Mouse (Mus musculus) stomach, postnatal 0 days (tissue): ENCODE measurements around the gene Egfl7.

Source experiments
- CTCF ChIP-seq: IDR thresholded peaks from 2 replicates; pipeline ENCODE4 v1.5.1; 2016; ENCODE audit warnings: antibody characterized with exemption, low read depth, mild to moderate bottlenecking, moderate library complexity
- EP300 ChIP-seq: optimal IDR thresholded peaks from 2 replicates; pipeline ENCODE3; 2016; ENCODE audit warnings: antibody characterized with exemption

GRCm38 (mm10) chr2:26617331-26617730 lies 37.5 kb downstream of the Egfl7 start:
- TF ChIP-seq EP300 (no peak), CTCF (no peak)
